Mouse (Mus musculus) retina, adult 2 months (tissue): ENCODE data around the gene Mlst8.

Source experiments
- DNase-seq: peaks from one replicate; pipeline ENCODE4 v3.0.0-alpha.2; 2012; ENCODE audit warnings: low read depth, low spot score

Mlst8 gene

DNA sequence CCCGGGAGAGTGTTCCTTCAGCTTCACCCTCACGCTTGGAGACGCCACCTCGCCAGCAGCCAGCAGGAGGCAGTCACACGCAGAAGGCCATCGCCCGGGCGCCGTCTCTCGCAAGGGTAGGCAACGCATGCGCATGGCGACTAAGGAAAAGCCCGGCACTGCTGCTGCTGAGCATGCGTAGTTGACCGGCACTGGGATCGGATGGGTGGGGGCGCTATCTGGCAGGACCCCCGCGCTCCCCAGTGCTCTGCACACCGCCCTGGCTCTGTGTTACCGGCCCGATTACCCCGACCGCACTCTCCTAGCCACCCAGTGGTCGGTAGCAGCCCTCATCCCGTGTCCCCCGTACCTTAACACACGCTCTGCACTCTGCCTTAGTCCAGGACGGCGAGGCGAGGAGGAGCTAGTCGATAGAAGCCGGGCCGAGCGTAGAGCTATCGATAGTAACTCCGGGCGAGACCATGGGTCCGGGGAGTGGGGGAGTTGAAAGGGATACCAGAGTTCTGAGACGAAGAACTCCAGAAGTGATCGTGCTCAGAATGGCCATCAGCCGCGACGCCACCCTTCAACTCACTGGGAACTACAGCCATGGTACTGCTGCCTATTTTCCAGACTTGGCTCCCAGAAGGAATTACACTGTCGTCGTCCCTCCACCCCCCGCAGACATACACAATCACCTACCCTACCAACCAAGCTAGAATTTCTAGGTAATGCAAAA, at the start of gene Mlst8:
TSS of gene Mlst8 (minus strand) at position 416 of the 718 bp plus-strand sequence.
- peak; percentile 89 for DNase-seq

DNA sequence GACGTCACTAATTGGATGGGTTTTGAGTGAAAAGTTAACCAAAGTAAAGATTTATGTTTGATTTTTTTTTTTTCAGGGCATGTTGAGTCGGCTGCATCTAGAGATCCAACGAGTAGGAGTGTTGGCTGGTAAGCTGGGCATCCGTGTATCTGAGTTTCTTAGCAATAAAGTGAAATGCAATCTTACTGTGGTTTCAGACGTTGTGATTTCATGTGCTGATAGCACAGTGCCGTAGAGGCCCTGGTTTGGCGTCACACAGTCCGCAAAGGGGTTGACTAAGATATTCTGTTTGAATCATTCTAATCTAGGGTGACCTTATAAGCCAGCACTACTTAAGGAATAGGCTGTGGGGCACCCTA, 49.7 kb upstream of the Mlst8 start:
- no peak for DNase-seq

DNA sequence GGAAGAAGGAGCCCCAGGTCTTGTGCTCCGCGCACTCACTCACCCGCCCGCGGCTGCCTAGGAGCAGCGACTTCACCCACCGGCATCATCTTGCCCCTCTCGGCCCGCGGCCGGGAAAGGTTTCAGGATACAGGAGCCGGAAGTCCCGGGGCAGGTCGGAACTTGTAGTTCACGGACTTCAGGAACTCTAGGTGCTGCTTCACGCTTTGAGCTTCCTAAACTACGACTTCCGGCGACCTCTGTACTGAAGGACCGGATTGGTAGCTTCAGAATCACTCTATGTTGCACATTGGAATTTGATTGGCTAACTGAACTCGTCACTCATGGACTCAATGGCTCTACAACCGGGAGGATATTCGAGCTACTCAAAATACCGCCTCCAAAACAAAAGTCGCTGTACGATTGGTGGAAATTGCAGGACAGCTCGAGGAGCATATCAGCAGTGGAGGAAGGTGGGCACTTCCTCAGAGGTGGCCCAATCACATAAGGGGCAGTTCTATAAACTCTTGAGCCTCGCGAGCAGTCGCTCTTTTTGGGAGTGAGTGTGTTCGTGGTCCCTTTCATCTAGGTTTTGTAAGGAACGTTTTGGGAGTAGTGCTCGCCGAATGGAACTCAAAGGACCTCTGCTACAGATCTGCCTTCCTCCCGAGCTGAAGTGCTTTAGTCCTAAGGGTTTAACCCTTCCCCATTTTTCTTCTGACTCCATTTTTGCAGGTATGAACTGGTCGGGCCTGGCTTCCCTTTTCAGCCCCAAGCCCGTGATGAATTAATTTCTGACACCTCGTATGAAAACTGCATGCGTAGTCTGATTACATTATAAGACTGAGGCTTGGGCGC, 49.1 kb upstream of the Mlst8 start, which contains the start of gene Traf7:
TSS of gene Traf7 (minus strand) at position 216 of the 837 bp plus-strand sequence.
- DNase-seq: peak; percentile 99

DNA sequence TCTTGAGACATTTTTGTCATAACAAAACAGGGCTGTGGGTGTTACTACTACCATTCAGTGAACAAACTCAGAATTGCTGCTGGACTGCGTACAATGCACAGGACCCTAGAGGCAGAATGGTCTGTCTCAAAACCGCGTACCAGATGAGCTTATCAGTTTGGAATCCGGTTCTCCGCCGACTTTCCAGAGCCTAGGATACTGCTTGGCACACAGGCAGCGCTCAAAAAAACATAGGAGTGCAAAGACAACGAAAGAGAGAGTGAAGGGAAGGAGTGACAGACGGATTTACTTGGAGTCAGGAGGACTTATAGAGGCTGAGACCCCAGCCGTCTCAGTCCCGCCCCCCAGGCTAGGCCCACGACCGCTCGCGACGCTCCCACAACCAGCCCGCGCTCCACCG, 48.4 kb upstream of the Mlst8 start:
- no peak for DNase-seq

DNA sequence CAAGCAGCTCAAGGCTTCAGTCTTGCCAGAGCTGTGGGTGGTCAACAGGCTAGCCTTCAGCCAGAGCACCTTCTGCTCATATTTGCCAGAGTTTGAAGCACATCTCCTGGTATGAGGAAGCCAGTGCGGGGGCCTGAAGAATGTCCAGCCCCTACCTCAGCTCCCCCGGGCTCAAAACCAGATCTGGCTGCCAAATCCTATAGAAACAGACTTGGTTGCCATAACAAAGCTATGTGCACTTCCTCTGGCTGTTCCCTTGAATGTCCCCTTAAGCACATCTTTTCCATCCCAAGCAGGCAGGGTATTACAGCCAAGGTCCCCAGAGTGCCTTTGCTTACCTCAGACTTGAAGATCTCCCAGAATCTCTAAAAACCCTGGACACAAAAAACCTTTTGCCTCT, 45.9 kb upstream of the Mlst8 start:
- DNase-seq: no peak

DNA sequence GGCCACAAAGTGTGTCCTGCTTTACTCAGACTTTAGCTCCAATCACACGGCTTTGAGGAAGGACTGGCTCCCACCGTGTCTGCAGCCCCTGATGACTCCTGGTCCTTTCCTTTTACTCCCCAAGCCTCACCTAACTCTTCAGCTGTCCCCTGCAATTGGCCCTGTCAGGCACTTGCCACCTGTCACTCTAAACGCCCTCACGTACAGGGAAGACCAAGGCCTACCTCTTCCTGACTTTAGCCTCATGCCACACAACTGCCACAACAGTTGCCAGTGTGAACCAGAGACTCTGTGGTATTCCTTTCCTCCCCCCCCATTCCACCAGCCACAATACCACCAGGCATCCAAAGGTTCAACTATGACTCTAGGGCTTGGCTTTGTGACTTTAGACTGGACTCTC, 41.6 kb upstream of the Mlst8 start:
- no peak for DNase-seq

DNA sequence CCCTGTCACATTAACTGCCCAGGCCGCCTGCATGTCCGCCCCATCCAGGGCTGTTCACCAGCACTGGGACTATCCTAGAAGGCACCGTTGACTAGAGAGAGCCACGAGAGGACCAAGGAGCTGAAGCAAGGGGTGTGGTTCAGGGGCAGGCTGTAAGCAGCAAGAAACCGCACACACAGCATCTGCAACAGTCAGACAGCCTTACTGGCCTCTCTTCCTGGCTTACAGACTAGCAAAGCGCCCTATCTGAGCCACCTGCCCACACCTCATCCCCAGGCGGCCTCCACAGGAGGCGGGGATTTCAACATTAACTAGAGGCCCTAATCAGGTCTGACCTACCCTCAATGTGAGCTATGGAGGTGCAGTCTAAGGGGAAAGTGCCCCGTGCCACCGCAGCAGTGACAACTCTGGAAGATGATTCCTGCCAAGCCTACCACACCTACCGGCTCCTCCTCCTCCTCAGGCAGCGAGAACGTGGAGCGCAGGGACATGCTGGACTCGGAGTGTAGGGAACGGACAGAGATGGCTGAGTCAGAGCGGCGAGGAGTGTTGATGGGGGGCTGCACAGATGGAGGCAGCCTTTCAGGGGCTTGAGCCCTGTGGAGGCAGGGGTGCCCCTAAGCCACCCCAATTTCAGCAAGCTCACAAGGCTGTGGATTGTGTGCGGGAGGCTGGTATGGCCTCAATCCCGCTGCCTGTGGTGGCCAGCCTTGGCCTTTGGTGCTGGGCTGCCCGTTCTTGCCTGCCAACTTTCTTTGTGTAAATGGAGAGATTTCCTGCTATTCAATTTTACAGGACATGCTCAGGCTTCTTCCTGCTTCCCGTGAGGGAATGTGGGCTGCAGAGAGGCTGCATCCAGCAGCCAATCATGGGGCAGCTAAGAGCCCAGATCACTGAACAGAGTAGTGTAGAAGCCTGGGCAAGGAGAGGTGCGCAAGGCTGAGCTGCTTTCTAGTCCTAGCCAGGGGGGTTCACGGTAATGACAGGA, 35.7 kb upstream of the Mlst8 start:
- no peak for DNase-seq

DNA sequence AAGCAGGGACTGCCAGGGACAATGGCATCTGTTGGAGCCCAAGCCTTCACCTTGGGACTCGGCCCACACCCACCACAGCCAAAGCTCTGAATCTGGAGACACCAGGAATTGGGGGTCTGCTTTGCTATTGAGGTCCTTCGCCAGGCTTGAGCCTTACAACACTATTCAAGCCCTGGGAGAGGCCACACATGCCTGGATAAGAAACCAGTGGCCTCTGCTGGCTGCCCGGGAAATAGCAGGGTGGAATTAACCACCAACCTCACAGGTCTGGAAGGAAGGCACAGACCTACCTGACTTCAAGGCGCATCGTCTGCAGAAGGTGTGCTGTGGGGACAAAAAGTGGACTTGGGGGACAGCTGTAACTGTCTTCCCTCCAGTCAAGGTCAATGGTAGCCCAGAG, 34.7 kb upstream of the Mlst8 start:
- DNase-seq: no peak

DNA sequence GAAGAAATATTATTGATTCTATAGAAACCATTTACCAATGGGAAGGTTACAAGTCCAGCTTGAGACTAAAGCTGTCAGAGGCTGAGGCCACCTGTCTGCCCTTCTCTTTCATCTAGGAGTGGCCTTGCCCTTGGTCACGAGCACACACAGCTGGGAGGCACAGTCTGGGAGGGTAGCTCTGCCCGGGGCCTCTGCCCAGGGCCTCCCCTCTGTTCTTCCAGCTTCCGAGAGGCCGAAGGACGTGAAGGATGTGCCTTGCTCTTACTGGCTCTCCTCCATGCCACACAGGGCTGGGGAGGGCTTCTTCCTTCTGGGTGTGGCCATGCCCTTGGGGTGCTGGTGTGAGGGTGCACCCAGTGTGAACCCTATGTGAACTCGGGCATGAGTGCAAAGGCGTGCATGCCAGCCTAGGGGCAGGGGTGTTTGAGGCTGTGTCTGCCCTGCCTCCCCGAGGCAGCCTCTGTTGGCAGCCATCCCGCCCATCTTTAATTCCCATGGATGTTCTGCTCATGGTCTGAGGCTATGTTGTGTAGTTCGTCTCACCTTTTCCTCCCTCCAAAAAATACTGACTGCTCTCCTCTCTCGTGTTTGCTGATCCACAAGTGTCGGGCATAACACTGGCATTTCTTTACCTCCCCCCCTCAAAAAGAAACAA, 29.1 kb upstream of the Mlst8 start:
- DNase-seq: no peak

DNA sequence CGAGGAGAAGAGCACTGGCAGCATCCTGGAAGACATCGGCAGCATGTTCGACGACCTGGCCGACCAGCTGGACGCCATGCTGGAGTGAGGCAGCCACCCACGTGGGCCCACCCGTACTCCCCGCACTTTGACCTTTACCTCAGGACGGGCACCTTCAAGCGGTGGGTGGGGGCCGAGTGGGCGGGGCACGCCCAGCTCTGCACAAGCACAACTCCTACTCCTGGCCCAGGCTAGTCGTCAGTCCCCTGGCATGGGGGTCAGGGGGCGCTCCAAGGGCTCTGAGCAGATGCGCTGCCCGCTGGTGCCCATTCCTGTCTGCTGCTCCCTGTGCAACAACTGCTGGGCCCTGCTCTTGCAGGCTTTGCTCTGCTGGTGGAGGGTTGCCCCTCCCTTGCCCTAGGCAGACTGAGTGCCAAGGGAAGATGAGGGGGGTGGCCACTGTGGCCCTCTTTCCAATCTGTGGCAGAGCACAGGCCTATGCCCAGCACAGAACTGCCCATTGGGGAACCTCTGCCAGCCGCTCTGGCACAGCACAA, 28.3 kb upstream of the Mlst8 start:
- no peak for DNase-seq

DNA sequence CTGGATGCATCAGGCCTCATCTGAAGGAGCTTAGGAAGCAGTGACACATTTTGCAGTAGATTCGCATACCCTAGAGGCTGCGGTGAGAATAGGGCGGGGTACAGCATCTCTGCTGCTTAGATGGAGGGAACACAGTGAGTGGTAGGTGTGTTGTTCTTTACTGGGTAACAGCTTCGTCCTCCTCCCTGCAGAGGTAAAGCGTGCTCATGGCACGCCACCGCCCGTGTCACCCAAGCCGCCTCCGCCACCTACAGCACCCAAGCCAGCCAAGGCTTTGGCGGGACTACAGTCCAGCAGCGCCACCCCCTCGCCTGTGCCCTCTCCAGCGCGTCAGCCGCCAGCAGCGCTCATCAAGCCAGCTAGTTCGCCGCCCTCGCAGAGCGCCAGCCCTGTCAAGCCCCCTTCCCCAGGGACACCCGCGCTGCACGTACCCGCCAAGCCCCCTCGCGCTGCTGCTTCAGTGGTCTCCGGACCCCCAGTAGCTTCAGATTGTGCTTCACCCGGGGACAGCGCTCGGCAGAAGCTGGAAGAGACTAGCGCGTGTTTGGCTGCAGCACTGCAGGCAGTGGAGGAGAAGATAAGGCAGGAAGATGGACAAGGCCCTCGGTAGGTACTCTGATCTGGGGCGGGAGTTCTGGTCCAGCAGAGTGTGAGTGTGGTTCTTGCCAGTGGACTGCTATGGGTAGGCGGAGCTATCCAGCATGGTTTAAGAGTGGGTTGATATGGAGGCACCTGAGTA, 27.6 kb upstream of the Mlst8 start:
- DNase-seq: no peak

DNA sequence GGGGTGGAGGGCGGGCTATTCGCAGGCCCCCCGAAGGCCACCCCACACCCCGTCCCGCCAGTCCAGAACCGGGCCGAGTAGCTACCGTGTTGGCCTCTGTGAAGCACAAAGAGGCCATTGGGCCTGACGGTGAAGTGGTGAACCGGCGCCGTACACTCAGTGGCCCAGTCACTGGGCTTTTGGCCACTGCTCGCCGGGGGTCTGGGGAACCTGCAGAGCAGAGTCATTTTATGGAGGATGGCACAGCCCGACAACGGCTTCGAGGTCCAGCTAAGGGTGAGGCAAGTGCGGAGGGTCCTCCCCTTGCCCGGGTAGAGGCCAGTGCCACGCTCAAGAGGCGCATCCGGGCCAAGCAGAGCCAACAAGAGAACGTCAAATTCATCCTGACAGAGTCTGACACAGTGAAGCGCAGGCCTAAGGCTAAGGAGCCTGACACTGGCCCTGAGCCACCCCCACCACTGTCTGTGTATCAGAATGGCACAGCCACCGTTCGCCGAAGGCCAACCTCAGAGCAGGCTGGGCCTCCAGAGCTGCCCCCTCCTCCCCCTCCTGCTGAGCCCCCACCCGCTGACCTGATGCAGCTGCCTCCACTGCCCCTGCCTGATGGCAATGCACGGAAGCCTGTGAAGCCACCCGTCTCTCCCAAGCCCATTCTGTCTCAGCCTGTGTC, 26.5 kb upstream of the Mlst8 start:
- DNase-seq: no peak

DNA sequence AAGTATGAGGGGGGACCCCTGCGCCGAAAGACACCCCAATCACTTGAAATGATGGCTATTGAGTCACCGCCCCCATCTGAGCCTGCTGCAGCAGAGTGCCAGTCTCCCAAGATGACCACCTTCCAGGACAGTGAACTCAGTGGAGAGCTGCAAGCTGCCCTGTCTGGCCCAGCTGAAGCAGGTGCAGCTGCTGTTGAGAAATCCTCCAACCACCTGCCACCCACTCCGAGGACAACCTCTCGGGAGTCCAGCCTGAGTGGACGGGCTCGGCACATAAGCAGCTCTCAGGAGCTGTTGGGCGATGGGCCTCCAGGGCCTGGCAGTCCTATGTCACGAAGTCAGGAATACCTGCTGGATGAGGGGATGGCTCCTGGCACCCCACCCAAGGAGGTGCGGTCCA, 25.2 kb upstream of the Mlst8 start:
- DNase-seq: no peak

DNA sequence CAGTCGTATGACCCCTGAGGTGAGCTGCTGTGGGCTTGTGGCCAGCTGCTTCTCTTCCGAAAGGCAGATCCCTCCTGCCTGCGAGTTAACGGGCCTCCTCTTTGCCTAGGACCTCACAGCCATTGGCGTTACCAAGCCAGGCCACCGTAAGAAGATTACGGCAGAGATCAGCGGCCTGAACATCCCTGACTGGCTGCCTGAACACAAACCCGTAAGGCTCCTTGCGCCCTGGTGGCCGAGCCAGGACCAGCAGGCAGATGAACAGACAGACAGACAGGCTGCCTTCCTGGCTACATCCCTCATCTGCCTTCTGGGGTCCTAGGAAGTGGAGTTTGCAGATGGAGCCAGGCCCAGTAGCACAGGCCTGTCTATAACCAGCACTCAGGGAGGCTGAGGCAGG, 23.3 kb upstream of the Mlst8 start:
- peak; percentile 65 for DNase-seq

DNA sequence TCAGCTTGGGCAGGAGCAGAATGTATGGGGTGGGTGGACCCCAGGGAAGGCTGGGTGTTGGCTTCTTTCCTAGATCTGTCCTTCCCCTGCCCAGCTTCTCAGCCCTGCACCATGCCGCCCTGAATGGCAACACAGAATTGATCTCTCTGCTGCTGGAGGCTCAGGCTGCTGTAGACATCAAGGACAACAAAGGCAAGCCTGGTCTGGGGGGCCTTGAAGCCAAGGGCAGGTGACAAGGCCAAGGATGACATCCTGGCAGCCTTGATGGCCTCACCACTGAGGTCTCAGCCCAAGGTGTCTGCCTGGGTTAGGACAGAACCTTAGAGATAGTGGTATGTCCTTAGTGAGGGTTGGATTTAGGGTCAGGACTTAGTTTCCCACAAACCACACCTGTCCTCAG, 17.1 kb upstream of the Mlst8 start:
- no peak for DNase-seq

DNA sequence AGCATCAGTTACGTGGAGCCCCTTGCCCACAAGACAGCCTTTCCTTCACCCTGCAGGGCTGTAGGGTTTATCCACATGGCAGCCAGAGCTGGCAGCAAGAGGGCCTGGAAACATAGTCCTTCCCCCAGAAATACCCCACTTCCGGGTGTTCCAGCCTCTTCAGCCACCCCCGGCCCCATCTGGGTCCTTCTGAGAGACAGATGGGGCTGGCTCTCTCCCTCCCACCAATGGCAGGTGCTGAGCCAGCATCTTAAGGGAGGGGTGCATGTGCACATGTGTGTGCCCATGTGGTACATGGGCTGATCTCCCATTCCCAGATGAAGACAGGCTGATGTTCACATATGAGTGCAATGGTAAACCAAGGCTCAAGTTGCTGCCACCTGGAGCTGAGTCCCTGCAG, 16.6 kb upstream of the Mlst8 start:
- no peak for DNase-seq

DNA sequence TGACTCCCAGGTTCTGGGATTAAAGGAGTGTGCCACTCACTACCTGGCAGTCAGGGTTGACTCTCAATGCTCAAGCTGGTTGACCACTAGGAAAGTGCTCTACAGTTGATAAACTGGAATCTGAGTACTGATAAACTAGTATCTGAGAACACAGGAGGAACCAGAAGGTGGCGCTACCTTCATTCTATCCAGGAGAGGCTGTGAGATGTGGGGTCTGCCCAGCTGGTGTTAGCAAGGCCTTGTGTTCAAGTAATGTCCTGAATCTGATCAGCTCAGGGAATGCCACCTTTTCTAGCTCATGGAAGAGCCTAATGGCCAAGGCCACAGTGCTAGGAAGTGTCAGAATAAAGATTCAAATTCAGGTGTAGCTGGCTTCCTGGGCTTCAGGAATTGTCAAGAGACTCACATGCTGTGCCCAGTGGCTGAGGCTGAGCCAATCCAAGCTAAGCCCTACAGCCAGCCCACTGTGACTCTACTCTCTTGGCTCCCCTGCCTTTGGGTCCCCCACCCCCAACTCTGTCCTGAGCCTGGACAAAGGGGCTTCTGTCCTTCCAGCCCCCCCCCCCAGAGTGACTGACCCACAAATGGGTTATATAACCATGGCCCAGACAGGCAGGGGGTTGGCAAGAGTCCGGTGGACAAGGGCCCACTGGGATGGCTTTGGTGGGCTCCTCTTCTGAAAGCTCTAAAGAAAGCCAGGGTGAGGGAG, 15.9 kb upstream of the Mlst8 start:
- DNase-seq: no peak

DNA sequence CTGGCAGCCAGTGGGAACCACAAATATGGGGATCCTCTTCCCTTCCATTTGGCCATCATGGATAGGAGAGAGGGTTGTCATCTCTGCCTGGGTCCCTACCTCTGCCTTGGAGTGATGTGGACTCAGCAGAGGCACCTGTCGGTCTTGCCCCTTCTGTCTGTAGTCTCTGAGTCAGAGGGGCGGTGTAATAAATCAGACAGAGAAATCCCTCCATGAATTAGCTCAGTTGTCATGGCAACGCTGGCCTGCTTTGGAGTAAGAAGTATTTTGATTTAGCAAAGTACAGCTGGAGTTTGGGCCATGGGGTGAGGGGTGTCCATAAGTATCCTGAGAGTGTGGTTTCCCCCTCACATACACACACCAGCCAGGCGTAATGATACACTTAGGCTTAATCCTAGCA, 11.5 kb upstream of the Mlst8 start:
- no peak for DNase-seq
